Mouse (Mus musculus) heart, postnatal 0 days (tissue): ENCODE data around the gene Shf. TPM values are rescaled to one million over a fixed set of nuclear protein-coding genes. Genes with fewer than 3 reads are reported as not detected.

Experiments used
- ATAC-seq: fragments of 200-750 bp; cut with Nextera tagmentation; 2 replicates; pipeline ENCODE4 v1.8.0; 2017; ENCODE audit warnings: low read depth, moderate number of reproducible peaks, moderate library complexity; ENCODE audit not compliant: insufficient read depth
- DNase-seq: peaks from one replicate; pipeline ENCODE4 v3.0.0-alpha.2; 2016; ENCODE audit warnings: low spot score
- H3K27ac ChIP-seq: fragments of 300-500 bp; sonication (generic); 2 replicates; pipeline ENCODE4 v1.5.1; 2014; ENCODE audit warnings: low read depth, mild to moderate bottlenecking
- H3K27me3 ChIP-seq: fragments of 300-500 bp; sonication (generic); 2 replicates; pipeline ENCODE4 v1.6.1; 2014; ENCODE audit warnings: low read length, mixed read lengths; ENCODE audit not compliant: control insufficient read depth, insufficient read depth
- H3K36me3 ChIP-seq: fragments of 300-500 bp; sonication (generic); replicated peaks from 2 replicates; pipeline ENCODE4 v1.6.1; 2014; ENCODE audit warnings: low read length, mixed read lengths; ENCODE audit not compliant: control insufficient read depth, insufficient read depth
- H3K4me1 ChIP-seq: fragments of 300-500 bp; sonication (generic); 2 replicates; pipeline ENCODE4 v1.6.1; 2014; ENCODE audit warnings: antibody characterized with exemption; ENCODE audit not compliant: control insufficient read depth, insufficient read depth
- H3K4me2 ChIP-seq: fragments of 300-500 bp; sonication (generic); 2 replicates; pipeline ENCODE4 v1.6.1; 2014; ENCODE audit warnings: low read depth, mild to moderate bottlenecking, low read length, moderate library complexity
- H3K4me3 ChIP-seq: fragments of 300-500 bp; sonication (generic); 2 replicates; pipeline ENCODE4 v1.5.1; 2014; ENCODE audit warnings: low read depth, low read length
- H3K9ac ChIP-seq: fragments of 300-500 bp; sonication (generic); replicated peaks from 2 replicates; pipeline ENCODE4 v1.6.1; 2014; ENCODE audit warnings: low read depth, low read length, mixed read lengths
- H3K9me3 ChIP-seq: fragments of 300-500 bp; sonication (generic); replicated peaks from 2 replicates; pipeline ENCODE4 v1.6.1; 2016; ENCODE audit warnings: low read length; ENCODE audit not compliant: control insufficient read depth
- CTCF ChIP-seq: IDR thresholded peaks from 2 replicates; pipeline ENCODE4 v1.5.1; 2016; ENCODE audit warnings: antibody characterized with exemption, control low read depth, low read depth
- EP300 ChIP-seq: IDR thresholded peaks from 2 replicates; pipeline ENCODE4 v1.6.1; 2016; ENCODE audit warnings: antibody characterized with exemption, low read depth
- WGBS: fragments of 180-500 bp; shearing (Covaris S2); extraction: QIAGEN DNeasy Blood & Tissue Kit; methylation state at CpG from one replicate; pipeline ENCODE4 v1.1.7; 2014; 5-methylcytosine and 5-hydroxymethylcytosine counted together
- polyA plus RNA-seq: library from polyadenylated mRNA; unstranded; fragments of >200 nt; fragmentation: Nextera tagmentation; extraction: Ambion mirVana; gene quantifications from 2 replicates; pipeline ENCODE4 v1.2.1, GENCODE M21; 2015
- total RNA-seq: library from RNA; depleted of rRNA; stranded (reverse); fragments of >200 nt; gene quantifications from 2 replicates; pipeline ENCODE4 v1.2.3, GENCODE M21; 2014; ENCODE audit warnings: low replicate concordance

The Shf gene
- total and polyA plus RNA-seq, 2 experiments from 2014 or later = 1.3 to 27.0 TPM

DNA sequence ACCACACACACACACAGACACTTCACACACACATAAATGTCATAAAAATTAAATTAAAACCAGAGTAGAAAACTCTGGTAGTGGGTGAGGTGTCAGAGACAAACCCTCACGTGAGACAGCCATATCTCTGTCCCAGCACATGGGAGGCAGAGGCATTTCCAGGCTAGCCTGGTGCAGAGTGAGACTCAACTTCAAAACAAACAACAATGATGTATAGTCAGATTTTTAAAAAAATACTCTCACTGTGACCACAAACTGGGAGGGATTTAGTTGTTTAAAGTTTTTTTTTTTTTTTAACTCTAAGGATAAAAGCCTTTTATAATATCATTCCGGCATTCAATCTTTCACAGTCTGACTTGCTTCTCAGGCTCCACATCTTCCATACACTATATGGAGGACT lies 43.6 kb downstream of the Shf start:
- Histone ChIP-seq H3K27ac (no peak overlapping the region), H3K4me1 (no peaks in the 10 kb centered on the region), H3K36me3 (no peaks in the 10 kb centered on the region), H3K4me3 (no peak overlapping the region), H3K27me3 (no peaks in the 10 kb centered on the region), H3K9ac (no peak overlapping the region), H3K9me3 (no peaks in the 10 kb centered on the region), H3K4me2 (no peak overlapping the region)
- no peak for TF ChIP-seq CTCF
- no peak for TF ChIP-seq EP300
- 67% methylated on average over 2 of the region's 2 CpGs for WGBS
- DNase-seq (no peak), ATAC-seq (no peak)

DNA sequence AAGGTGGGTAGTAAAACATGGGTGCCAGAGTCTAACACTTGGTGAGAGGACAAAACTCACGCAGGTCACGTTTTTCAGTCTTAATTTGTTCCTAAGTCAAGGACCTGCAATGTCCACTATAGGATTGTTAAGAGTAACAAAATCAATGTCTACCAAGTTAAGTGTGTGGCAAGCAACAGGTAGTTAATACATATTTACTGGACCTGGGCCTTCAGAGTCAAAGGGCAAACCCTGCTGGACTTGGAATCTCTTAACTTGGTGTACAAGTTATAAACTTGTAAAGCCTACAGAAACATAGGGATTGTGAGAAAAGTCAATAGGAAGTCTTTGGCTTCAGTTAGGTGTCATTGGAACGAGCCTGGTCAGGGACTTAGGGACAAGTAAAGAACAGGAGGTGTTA lies 44.4 kb downstream of the Shf start:
- DNase-seq = no peak
- WGBS = 74% methylated on average over 3 of the region's 3 CpGs
- Histone ChIP-seq H3K27ac (no peak overlapping the region), H3K4me1 (no peaks in the 10 kb centered on the region), H3K36me3 (no peaks in the 10 kb centered on the region), H3K9ac (no peak overlapping the region), H3K27me3 (no peaks in the 10 kb centered on the region), H3K9me3 (no peaks in the 10 kb centered on the region), H3K4me2 (no peak overlapping the region), H3K4me3 (no peak overlapping the region)
- no peak for ATAC-seq
- no peak for TF ChIP-seq EP300
- TF ChIP-seq CTCF = no peak

DNA sequence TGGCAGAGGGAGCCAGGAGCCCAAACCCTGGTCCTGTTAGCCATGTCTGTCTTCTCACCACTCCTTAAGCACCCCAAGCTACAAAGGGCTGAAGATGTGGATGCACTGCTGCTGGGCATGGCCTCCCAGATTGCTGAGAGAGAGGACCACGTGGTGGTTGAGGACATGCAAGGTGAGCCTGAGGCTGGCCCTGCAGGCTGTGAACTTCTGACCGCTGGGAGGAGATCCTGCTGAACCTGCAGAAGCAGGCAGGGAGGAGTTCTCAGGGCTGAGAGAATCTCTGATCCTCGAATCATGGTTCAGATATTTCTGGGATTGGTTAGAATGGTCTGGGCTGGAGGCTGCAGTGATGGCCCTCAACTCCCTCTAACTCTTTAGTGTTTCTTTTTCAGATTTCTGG lies 45.0 kb downstream of the Shf start:
- Histone ChIP-seq H3K4me1 (no peaks in the 10 kb centered on the region), H3K36me3 (no peaks in the 10 kb centered on the region), H3K9me3 (no peaks in the 10 kb centered on the region), H3K4me2 (no peak overlapping the region), H3K27me3 (0 out of 2 replicates have a peak, but pooled peaks cover 2% of the 10 kb centered on the region), H3K27ac (no peak overlapping the region), H3K4me3 (no peak overlapping the region), H3K9ac (no peak overlapping the region)
- no peak for TF ChIP-seq CTCF
- no peak for TF ChIP-seq EP300
- WGBS = 54% methylated on average over 3 of the region's 3 CpGs
- DNase-seq = no peak
- no peak for ATAC-seq

DNA sequence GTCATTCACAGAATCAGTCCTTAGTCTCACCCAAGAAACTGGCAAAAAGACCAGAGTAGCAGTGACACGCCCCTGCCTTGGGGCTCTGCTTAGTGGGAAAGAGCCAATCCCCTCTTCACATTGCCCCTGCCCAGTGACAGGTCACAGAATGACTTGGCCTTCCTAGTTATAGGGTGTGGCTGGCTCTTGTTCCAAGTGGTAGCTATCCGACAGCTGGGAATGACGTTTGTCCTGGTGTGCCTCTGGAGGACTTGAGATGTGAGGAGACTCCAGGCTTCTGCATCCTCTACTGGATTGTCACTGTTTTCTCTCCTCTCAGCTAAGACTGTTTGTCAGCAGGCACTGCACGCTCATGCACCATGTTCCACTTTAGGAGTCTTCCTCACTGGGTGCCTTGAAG lies 51.6 kb downstream of the Shf start:
- 47% methylated on average over 4 of the region's 4 CpGs for WGBS
- no peak overlapping the region for H3K27ac ChIP-seq
- H3K4me3 ChIP-seq = no peak overlapping the region
- H3K4me1 ChIP-seq = peaks cover 7% of the 10 kb centered on the region
- H3K4me2 ChIP-seq = no peak overlapping the region
- DNase-seq (no peak), ATAC-seq (no peak)
- H3K36me3 ChIP-seq = no peaks in the 10 kb centered on the region
- peaks cover 44% of the 10 kb centered on the region for H3K27me3 ChIP-seq
- TF ChIP-seq EP300 = no peak
- no peak for TF ChIP-seq CTCF
- no peaks in the 10 kb centered on the region for H3K9me3 ChIP-seq
- H3K9ac ChIP-seq = no peak overlapping the region

DNA sequence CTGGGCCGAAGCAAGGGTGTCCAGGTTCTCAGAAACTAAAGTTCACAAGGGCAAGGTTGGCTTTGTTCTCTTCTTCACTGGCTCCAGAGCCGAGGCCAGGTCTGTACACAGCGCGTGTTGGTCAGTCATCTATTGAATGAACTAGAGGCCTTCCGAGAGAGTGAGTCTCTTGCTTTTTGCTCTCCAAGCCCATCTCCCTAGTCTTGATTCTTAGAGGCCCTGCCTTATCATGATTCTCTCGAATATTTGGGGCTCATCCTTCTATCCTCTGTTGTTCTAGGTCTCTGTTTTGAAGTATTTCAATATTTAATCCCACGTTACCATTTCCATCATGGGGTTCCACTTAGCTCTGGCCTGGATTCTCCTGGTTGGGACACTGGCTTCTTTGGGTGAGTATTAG lies 53.6 kb downstream of the Shf start, which contains the start of gene Duox1:
Duox1 (plus strand) TSS at position 301 of the 400 bp plus-strand sequence.
- H3K4me2 ChIP-seq = no peak within 1 kb of the TSS
- peaks cover 7% of the 10 kb centered on the region for H3K4me1 ChIP-seq
- H3K27me3 ChIP-seq = peaks cover 63% of the 10 kb centered on the region
- DNase-seq (no peak), ATAC-seq (no peak)
- H3K27ac ChIP-seq = no peak within 1 kb of the TSS
- H3K36me3 ChIP-seq = no peaks in the 10 kb centered on the region
- no peaks in the 10 kb centered on the region for H3K9me3 ChIP-seq
- no peak for TF ChIP-seq EP300
- no peak for TF ChIP-seq CTCF
- no peak within 1 kb of the TSS for H3K4me3 ChIP-seq
- 82% methylated on average over 7 of the region's 7 CpGs for WGBS
- H3K9ac ChIP-seq = no peak within 1 kb of the TSS

DNA sequence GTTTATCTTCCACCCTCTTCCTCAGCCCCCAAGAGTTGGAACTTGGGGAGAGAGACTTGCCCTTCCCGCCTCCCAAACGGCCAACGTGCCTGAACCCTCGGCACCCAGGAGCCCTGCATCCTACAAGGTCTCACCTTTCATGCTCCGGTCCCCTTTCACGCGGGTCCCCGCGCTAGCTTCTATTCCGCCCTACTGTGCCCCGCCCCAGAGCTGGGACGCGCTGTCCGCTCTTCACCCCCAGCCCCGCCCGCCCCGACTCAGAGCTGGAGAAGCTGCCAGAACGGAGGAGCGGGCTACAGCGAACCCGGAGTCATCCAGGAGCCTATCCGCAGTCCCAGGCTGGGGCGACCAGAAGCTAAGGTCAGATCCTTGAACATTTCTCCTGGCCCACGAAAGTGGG lies 55.4 kb downstream of the Shf start, which contains the start of gene Duoxa1:
Duoxa1 (minus strand) TSS at position 195 of the 400 bp plus-strand sequence.
- TF ChIP-seq CTCF (no peak), EP300 (no peak)
- Histone ChIP-seq H3K4me3 (peak within 1 kb of the TSS; percentile 25), H3K27ac (no peak within 1 kb of the TSS), H3K4me1 (peaks cover 7% of the 10 kb centered on the region), H3K36me3 (no peaks in the 10 kb centered on the region), H3K27me3 (peaks cover 70% of the 10 kb centered on the region), H3K4me2 (peak within 1 kb of the TSS; percentile 51), H3K9ac (no peak within 1 kb of the TSS), H3K9me3 (no peaks in the 10 kb centered on the region)
- WGBS = 3% methylated on average over 24 of the region's 24 CpGs
- ATAC-seq (no peak), DNase-seq (no peak)
